Mouse (Mus musculus) heart, embryonic 16.5 days (tissue): ENCODE measurements around the gene Olfr1278. TPM values are rescaled to one million over a fixed set of nuclear protein-coding genes. Genes with fewer than 3 reads are reported as not detected.

Experiments used
- polyA plus RNA-seq: library from polyadenylated mRNA; unstranded; fragments of >200 nt; fragmentation: Nextera tagmentation; extraction: Ambion mirVana; gene quantifications from 2 replicates; pipeline ENCODE4 v1.2.1, GENCODE M21; 2015

The Olfr1278 gene
- polyA plus RNA-seq, 1 experiment from 2014 or later: not detected

Other genes with a start within 250 kb of the Olfr1278 start
- gene Gm13941, start 184.2 kb upstream of the Olfr1278 start, polyA plus RNA-seq: not detected in 2 replicates
- gene Gm15130, start 137.2 kb upstream of the Olfr1278 start, polyA plus RNA-seq: not detected in 2 replicates
- not detected in 2 replicates for gene 4930430A15Rik, start 60.5 kb upstream of the Olfr1278 start, polyA plus RNA-seq
- gene Olfr1275, start 54.9 kb upstream of the Olfr1278 start, polyA plus RNA-seq: not detected in 2 replicates
- not detected in 2 replicates for gene Olfr1276, start 35.6 kb upstream of the Olfr1278 start, polyA plus RNA-seq
- gene Olfr1277, start 16.0 kb upstream of the Olfr1278 start, polyA plus RNA-seq: not detected in 2 replicates
- not detected in 2 replicates for gene Olfr1279, start 10.5 kb downstream of the Olfr1278 start, polyA plus RNA-seq
- not detected in 2 replicates for gene Olfr1280, start 23.9 kb downstream of the Olfr1278 start, polyA plus RNA-seq
- not detected in 2 replicates for gene Olfr1281, start 36.4 kb downstream of the Olfr1278 start, polyA plus RNA-seq
- gene Olfr1282, start 45.9 kb downstream of the Olfr1278 start, polyA plus RNA-seq: not detected in 2 replicates
- not detected in 2 replicates for gene Olfr1283, start 76.7 kb downstream of the Olfr1278 start, polyA plus RNA-seq
- gene Olfr1284, start 85.4 kb downstream of the Olfr1278 start, polyA plus RNA-seq: not detected in 2 replicates
- not detected in 2 replicates for gene Olfr1286, start 133.0 kb downstream of the Olfr1278 start, polyA plus RNA-seq
- not detected in 2 replicates for gene Olfr1287, start 159.0 kb downstream of the Olfr1278 start, polyA plus RNA-seq
- gene Olfr1288, start 184.0 kb downstream of the Olfr1278 start, polyA plus RNA-seq: not detected in 2 replicates
- not detected in 2 replicates for gene Olfr1289, start 190.7 kb downstream of the Olfr1278 start, polyA plus RNA-seq
- not detected in 2 replicates for gene Olfr1290, start 203.7 kb downstream of the Olfr1278 start, polyA plus RNA-seq
- not detected in 2 replicates for gene Olfr1291-ps1, start 207.0 kb downstream of the Olfr1278 start, polyA plus RNA-seq
- not detected in 2 replicates for gene Olfr1293-ps, start 235.1 kb downstream of the Olfr1278 start, polyA plus RNA-seq